Mouse (Mus musculus): ENCODE results near the gene Bbip1. TPM values are rescaled to one million over a fixed set of nuclear protein-coding genes. Genes with fewer than 3 reads are reported as not detected.

Gene Bbip1
- polyA plus RNA-seq, 1 experiment: 60.0 TPM

- peaks cover 4% of the 10 kb centered on the region for H3K4me1 ChIP-seq (ENCODE audit: control insufficient read depth, insufficient read depth, low read length)
- TF ChIP-seq CTCF (IDR thresholded peaks at IDR 0.05; ENCODE audit: borderline replicate concordance, insufficient read depth, low read length): peak; percentile 43; the same call in 1 of the 2 replicates
- TF ChIP-seq POLR2A (IDR thresholded peaks at IDR 0.05; ENCODE audit: low read depth, low read length): no peak
- H3K27ac ChIP-seq (ENCODE audit: insufficient read depth, low read length): peak overlapping the region; percentile 60
- peak overlapping the region; percentile 73 for H3K4me3 ChIP-seq (ENCODE audit: insufficient read depth, low read length)
Observed at GRCm38 (mm10) chr19:53903507-53904321, 40.7 kb downstream of the Bbip1 start.

DNA sequence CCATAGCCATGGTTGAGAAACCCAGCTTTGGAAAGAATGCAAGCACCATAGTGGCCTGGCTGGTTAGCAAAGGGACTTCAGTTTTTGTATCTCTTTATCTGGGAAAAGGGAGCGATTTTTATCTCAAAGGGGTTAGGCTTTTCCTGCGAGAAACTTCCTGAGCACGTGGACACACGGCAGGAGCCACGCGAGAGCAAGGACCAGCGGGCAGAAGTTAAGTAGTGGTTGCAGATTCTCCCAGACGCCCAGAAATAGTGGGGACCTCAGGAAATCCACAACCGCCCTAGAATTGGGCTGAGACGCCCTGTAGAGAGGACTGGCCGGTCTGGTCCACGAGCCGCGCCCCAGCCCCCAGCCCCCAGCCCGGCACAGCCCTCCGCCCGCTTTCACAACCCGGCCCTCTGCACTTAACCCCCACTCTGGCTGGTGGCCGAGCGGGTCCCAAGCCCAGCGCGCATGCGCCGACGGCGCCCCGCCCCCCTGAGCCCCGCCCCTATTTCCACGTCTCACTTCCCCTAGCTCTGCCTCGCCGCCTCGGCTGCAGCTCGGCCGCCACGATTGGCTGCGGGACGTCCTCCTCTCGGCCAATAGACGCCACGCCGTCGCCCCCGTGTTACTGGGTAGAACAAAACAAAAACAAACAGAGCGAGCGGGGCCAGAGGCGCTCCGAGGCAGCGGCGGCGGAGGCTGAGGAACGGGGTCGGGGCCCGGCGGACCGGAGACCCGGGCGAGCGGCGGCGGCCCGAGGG is 41.5 kb downstream of the Bbip1 start:
- H3K27ac ChIP-seq (ENCODE audit: insufficient read depth, low read length): peak overlapping the region; percentile 70
- peak overlapping the region; percentile 73 for H3K4me3 ChIP-seq (ENCODE audit: insufficient read depth, low read length)
- TF ChIP-seq POLR2A (IDR thresholded peaks at IDR 0.05; ENCODE audit: low read depth, low read length) (peak; percentile 57), CTCF (IDR thresholded peaks at IDR 0.05; ENCODE audit: borderline replicate concordance, insufficient read depth, low read length) (no peak)
- peaks cover 4% of the 10 kb centered on the region for H3K4me1 ChIP-seq (ENCODE audit: control insufficient read depth, insufficient read depth, low read length)

- peak overlapping the region; percentile 70 for H3K27ac ChIP-seq (ENCODE audit: insufficient read depth, low read length)
- H3K4me3 ChIP-seq (ENCODE audit: insufficient read depth, low read length): peak overlapping the region; percentile 27; the same call in 1 of the 2 replicates
- peaks cover 4% of the 10 kb centered on the region for H3K4me1 ChIP-seq (ENCODE audit: control insufficient read depth, insufficient read depth, low read length)
- TF ChIP-seq POLR2A (IDR thresholded peaks at IDR 0.05; ENCODE audit: low read depth, low read length) (peak; percentile 47), CTCF (IDR thresholded peaks at IDR 0.05; ENCODE audit: borderline replicate concordance, insufficient read depth, low read length) (no peak)
Observed at GRCm38 (mm10) chr19:53901931-53902738, 42.3 kb downstream of the Bbip1 start.

DNA sequence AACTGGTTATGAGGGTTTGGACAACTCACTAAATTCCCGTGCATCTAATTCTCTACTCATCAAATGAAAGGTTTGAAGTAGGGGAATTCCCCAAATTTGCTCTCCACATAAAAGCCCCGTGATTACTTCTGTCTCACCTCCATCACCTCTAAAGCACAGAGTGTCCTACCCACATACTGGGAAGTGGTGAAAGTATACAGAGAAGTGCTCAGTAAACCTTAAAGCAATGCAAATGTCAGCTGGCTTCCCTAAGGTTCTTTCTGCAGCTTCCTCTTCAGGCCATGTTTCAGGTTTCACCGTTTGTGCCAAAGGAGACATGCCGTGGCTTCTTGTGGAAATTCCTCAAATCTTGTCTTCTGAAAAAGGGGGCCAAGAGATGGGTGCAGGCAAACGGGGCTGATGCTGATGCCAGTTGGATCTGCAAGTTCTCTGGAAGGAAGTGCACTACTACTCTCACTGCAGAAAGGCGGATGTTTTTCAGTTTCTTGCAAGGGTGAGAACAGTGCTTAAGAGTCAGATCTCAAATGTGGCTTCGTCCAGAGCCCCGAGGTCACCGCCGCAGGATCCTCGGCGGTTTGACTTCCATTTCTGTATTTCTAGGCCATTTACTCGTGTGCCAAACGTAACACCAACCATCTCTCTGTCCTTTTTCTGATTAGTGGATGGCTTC is 44.4 kb downstream of the Bbip1 start:
- TF ChIP-seq POLR2A (IDR thresholded peaks at IDR 0.05; ENCODE audit: low read depth, low read length): no peak
- TF ChIP-seq CTCF (IDR thresholded peaks at IDR 0.05; ENCODE audit: borderline replicate concordance, insufficient read depth, low read length): no peak
- no peak overlapping the region for H3K4me3 ChIP-seq (ENCODE audit: insufficient read depth, low read length)
- H3K4me1 ChIP-seq (ENCODE audit: control insufficient read depth, insufficient read depth, low read length): peaks cover 4% of the 10 kb centered on the region
- H3K27ac ChIP-seq (ENCODE audit: insufficient read depth, low read length): no peak overlapping the region

- no peak overlapping the region for H3K27ac ChIP-seq (ENCODE audit: insufficient read depth, low read length)
- no peak for TF ChIP-seq POLR2A (IDR thresholded peaks at IDR 0.05; ENCODE audit: low read depth, low read length)
- TF ChIP-seq CTCF (IDR thresholded peaks at IDR 0.05; ENCODE audit: borderline replicate concordance, insufficient read depth, low read length): no peak
- H3K4me1 ChIP-seq (ENCODE audit: control insufficient read depth, insufficient read depth, low read length): peaks cover 4% of the 10 kb centered on the region
- no peak overlapping the region for H3K4me3 ChIP-seq (ENCODE audit: insufficient read depth, low read length)
Observed at GRCm38 (mm10) chr19:53898970-53899900, 45.2 kb downstream of the Bbip1 start.

GRCm38 (mm10) chr19:53898498-53898897 is 45.9 kb downstream of the Bbip1 start:
- Histone ChIP-seq H3K27ac (ENCODE audit: insufficient read depth, low read length) (no peak overlapping the region), H3K4me3 (ENCODE audit: insufficient read depth, low read length) (no peak overlapping the region), H3K4me1 (ENCODE audit: control insufficient read depth, insufficient read depth, low read length) (peaks cover 4% of the 10 kb centered on the region)
- no peak for TF ChIP-seq POLR2A (IDR thresholded peaks at IDR 0.05; ENCODE audit: low read depth, low read length)
- TF ChIP-seq CTCF (IDR thresholded peaks at IDR 0.05; ENCODE audit: borderline replicate concordance, insufficient read depth, low read length): no peak

DNA sequence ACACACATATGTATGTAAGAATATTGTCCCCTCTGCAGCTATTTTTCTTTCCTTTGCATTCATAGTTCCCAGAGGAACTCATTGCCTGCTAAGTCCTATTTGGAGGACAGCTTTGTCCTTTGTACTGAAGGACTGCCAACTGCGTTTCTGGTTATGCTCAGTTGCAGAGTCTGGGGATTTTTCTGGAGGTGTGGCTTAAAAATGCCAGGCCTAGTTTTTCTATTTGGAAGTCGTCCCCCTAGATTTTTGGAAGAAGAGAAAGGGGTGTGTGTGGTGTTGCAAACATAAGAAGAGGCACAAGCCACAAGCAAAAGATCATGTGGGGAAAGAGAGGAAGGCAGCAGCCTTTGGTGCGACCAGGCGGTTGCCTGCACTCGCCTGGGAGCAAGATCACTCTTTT is 46.4 kb downstream of the Bbip1 start:
- Histone ChIP-seq H3K27ac (ENCODE audit: insufficient read depth, low read length) (no peak overlapping the region), H3K4me3 (ENCODE audit: insufficient read depth, low read length) (no peak overlapping the region), H3K4me1 (ENCODE audit: control insufficient read depth, insufficient read depth, low read length) (peaks cover 6% of the 10 kb centered on the region)
- TF ChIP-seq POLR2A (IDR thresholded peaks at IDR 0.05; ENCODE audit: low read depth, low read length) (no peak), CTCF (IDR thresholded peaks at IDR 0.05; ENCODE audit: borderline replicate concordance, insufficient read depth, low read length) (no peak)

GRCm38 (mm10) chr19:53894538-53895121 is 49.8 kb downstream of the Bbip1 start:
- Histone ChIP-seq H3K27ac (ENCODE audit: insufficient read depth, low read length) (peak overlapping the region; percentile 39; the same call in 1 of the 2 replicates), H3K4me3 (ENCODE audit: insufficient read depth, low read length) (no peak overlapping the region), H3K4me1 (ENCODE audit: control insufficient read depth, insufficient read depth, low read length) (peaks cover 3% of the 10 kb centered on the region; the same call in 1 of the 2 replicates)
- TF ChIP-seq CTCF (IDR thresholded peaks at IDR 0.05; ENCODE audit: borderline replicate concordance, insufficient read depth, low read length) (no peak), POLR2A (IDR thresholded peaks at IDR 0.05; ENCODE audit: low read depth, low read length) (no peak)
